Mouse (Mus musculus) adrenal gland, adult 18-20 months (tissue): Measurements from ENCODE around the gene Lrrc4. TPM values are rescaled to one million over a fixed set of nuclear protein-coding genes. Genes with fewer than 3 reads are reported as not detected.

Experiments
- DNase-seq, 2 experiments: peaks; one replicate each; pipeline ENCODE4 v3.0.0; 2021 to 2022; ENCODE audit warnings: low spot score in 2 of 2
- total RNA-seq, 2 experiments: library from RNA; stranded (reverse); gene quantifications; 1 replicate in 1 of 2; 2 replicates in 1 of 2; pipeline ENCODE4 v1.2.3; 2021

Lrrc4 gene
- total RNA-seq, 2 experiments from 2014 or later, result 10.2 to 12.0 TPM

DNA sequence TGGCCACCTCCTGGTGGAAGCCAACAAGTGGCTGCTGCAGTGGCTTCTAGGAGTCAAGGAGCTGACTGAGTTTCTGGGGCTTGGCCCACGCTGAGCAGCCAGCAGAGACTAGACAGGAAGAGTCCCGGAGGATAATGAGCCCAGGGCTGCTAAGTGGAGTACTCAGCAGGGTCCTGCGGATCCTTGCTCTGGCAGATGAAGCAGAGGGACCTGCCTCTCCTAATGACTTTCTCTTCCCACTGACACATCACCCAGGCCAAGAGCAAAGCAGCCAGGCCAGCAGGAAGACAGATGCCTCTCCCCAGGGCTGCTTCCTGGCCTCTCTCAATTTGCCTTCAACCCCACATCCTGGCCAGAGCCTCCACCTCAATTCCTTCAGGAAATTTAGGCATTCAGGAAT, 23.9 kb upstream of the Lrrc4 start:
- no peak for DNase-seq

DNA sequence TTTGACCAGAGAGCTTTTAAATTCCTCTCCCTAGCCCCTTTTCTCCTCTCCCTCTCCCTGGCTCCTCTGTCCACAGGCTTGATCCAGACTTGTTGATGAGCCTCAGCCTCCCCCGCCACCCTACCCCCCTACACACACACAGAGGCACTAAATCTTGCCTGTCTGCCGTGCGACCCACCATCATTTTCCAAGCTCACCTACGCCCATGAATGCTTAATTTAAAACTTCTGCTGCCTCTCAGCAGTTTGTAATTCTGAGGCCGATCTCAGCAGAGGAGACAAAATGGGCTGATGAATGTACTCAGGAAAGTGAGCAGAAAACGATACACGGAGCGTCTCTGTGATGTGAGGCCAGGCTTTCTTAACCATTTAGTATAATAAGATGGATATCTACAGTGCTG, 23.1 kb upstream of the Lrrc4 start:
- no peak for DNase-seq

DNA sequence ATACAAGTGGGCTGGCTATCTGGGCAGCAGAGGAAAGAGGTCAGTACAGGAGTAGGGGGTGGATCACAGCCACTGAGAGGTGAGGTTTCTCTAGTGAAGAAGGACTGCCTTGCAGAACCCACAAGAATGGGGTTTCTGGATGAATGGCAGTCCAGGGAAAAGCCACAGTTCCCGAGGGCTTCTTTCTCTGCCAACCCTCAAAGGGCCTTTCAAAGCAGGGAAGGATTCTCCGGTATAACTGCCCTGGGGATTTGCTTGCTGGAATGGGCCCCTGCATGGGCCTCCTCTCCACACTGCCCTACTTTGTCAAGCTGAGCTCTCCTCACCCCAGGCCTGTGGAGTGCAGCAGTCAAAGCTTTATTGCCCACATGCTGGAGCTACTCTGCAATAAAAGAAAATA, 22.1 kb upstream of the Lrrc4 start:
- no peak for DNase-seq

DNA sequence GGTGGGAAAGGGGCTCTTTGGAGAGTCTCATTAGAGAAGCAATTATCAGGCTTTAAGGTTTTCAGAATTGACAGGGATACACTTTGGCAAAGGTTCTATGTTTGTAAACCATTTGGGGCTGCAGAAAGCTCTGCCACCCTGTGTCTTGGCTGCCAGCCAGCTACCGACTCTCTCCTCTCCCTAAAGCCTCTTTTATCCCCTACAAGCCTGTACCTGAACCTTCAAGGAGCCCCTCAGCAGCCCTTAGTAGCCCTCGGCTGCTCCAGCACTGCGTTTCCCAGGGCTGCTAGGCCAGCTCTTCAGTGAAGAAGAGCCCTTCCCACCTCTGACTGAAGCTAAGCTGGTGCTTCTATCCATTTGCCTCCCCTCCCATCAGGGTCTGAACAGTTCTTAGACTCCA, 21.6 kb upstream of the Lrrc4 start:
- DNase-seq, result no peak

DNA sequence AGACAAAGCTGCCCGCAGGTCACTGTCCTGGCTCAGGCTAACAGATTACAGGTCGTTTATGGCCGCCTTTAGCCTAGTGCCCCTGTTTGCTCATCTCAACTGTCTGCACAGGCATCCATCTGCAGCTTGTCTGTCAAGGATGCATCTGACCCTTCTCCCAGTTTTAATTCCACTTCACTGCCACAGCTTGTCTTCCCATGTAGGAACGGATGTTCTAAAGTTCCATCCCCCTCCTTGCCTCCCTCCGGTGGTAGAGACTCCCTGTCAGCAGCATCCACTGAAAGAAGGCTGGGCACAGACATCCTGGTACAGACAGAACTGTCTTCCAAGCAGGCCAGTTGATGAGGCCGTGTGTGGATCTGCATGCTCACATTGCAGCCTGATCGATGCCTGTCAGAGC, 20.8 kb upstream of the Lrrc4 start:
- no peak for DNase-seq

DNA sequence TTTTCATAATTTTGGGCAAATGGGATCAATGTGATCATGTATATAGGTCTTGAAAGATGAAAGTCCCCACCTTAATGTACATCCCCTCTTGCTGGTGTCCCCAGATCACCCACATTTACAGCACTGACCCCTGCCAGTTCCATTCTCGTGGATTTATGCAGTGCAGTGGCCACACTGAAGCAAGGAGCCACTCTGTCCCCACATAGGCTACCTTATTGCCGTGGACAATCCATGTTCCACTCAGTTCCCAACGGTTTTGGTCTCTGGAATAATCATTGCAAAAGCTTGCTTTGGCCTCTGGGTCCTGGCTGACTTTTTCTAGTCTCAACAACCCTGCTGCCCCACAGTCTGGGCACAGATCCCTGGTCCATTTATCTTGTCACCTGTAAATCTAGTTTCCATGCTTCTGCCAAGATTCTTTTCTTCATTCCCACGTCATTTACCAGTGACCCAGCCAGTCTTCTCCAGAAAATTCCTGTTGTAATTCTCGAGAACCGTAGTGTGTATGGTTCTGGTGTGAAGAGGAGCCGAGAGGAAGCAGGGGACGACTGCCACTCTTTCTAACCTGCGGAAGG, 18.9 kb upstream of the Lrrc4 start:
- no peak for DNase-seq

DNA sequence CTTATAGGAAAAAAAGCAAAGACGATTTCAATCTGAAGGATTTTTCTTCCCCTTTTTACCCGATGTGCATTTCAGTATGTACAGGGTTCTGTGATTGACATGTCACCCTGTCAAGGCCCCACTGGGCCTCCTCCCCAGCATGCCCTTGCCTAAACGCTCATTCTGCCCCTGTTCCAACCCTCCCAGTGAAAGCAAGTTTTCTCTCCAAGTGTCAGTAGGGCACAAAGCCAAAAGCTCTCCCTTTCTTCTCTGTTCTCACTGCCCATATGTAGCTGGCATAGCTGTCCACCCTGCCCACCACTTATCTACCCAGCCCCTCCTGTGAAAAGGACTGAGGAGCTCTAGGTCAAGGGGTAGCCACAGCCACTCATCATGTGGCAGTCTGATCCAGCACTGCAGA, 17.8 kb upstream of the Lrrc4 start:
- DNase-seq, result no peak

DNA sequence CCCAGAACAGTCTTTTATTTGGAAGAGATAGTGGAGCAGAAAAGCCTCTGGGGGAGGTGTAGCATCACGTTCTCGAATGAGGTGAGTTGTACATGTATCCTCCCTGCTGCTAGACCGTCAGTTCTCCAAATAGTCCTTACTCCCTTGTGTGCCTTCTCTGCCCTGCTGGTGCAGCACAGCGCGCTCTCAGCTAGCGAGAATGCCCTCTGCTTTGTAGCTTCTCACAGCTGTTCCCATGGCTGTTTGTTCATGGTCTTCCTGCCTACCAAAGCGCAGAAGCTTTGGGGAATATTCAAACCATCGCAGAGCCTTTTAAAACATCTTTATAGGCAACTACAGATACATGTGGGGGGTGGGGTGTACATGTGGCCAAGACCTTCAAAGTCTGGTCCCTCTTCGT, 17.3 kb upstream of the Lrrc4 start:
- no peak for DNase-seq

DNA sequence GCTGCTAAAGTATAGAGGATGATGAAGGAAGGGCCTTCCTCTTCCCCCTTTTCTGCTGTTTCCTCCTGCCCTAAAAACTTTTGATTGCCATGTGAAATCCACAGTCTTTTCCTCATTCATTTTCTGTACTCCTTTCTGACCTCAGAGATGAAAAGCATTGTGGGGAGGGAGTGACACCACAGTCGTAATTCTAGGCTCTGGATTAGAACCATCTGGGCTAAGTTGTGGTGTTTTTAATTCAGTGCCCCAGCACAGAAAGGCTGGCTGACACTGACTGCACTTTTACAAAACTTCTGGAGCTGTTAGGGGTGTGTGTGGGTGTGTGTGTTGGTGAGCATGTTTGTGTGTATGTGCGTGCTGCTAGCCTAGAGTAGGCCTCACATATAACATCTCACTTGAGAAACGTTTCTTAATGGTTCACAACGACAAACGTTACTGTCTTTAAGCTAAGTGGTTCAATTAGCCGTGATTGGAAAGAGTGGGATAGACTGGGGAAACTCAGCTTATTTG, 16.8 kb upstream of the Lrrc4 start:
- no peak for DNase-seq

DNA sequence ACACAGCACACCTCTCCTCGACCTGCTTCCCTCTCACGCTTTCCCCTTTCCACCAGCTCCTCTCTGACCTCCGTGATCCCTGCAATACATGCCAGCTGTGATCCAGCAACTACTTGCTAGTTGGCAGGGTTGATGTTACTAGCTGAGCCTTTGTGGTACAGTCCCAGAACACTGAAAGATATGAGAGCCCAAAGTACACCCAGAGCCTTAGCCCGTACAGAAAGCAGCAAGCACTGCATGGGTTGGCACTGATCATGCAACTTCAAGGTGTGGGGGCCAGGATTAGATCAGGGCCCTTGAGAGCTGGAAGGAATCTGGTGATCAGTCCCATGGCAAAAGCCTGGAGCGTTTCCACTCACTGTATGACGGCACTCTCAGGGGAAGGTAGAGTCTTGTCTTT, 16.1 kb upstream of the Lrrc4 start:
- DNase-seq, result no peak

DNA sequence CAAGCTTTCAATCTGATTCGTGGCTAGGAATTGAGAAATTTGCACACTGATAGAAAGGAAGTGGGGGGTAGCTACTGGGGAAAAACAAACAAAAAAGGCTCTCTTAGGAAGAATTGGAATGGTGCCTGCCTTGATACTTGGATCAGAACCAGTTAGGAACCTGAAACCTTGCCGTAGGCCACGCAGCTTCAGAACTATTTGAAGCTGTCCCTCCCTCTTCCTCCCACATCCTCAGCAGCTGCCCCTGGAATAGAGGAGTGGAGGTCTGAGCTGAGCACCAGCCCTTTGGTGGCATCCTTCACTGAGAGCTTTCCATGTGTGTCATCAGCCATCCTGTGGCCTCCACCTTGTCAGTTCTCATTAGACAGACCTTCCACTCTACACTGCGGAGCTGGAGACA, 14.1 kb upstream of the Lrrc4 start:
- DNase-seq, result no peak

DNA sequence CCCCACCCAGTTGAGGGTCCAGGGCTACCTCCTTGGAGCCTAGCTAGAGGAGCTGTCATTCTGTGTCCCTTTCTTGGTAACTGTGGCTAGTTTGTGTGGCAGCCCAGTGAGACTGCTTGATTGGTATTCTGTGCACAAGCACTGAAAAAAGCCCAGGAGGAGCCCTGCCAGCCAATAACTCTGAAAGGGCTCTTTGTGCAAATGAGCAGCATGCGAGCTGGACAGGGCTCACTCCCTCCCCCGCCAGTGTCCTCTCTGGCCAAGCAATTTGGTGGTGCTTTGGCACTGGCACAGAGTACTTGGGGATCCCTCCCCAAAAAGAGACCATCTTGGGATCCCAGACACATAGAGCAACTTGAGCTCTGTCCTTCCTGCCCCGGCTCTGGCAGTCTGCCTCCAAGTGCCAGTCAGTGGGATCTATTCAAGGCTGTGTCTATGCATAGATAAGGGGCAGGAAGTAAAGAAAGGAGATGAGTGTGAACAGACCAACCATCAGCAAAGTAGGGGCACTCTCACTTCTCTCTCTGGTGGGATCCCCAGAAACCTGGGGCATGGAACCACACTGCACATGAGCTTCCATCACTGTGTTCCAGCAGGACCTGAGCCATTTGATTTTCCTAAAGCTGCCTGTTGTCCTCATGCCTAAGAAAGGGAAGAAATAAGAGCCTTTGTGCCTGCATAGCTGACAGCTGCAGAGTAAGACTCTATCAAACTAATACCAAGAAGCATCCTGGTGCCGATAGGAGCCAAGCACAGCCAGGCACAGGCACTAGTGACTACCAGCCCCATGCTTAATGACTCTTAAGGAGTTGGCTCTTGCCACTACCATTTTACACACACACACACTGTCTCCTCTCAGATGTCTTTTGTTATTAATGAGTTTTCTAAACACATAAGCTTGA, 11.1 kb upstream of the Lrrc4 start:
- no peak for DNase-seq

DNA sequence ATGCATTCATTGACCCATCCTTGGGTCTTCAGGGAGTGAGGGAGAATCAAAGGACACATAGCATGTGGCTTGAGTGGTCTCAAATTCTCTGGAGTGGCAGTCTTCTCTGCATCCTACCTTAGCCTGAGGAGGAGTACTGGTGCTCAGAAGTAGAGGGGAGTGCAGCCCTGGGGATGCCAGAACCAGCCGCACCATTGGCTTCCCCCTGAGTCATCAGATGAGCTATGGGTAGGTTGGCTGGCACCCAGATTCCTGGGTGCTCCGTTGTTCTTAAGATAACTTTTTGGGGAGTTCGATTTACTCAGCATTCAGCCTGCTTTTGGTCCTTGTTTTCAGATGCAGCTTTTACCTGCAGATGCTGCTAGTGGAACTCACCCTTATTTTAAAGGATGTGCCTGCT, 10.0 kb upstream of the Lrrc4 start:
- no peak for DNase-seq

DNA sequence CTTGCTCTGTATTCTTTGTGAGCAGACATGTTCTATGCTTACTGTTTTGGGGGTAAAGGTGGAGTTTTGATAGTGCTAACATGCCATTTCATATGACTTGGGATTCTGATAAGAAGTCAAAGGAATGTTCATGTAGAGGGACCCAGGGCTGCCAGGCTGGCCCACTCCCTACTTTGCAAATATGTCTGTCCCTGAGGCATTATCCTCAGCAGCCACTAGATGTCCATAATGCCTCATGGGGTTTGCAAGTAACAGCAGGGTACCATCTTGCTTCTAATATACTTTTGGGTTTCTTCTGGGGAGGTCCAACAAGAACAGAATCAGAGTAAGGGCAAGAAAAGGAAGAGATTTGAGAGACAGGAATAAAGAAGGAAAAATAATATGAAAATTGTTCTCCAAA, 5.1 kb upstream of the Lrrc4 start:
- no peak for DNase-seq

DNA sequence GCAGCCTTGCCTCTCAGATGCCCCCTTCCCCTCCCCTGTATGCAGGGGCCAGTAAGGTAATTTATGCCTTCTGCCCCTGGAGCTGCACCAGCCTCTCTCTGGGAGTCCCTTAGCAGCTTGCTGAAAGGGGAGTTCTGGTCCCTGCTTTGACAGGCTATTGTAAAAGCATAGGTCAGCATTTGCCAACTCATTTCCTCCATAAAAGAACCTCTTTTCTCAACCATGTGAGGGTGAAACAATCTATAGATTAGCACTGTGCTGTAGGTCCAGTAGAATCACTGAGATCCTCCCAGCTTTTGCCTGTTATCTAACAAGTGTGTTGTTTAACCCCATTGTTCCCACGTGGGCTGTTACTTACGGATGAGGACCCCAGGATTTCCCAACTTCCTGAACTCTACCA, 2.5 kb upstream of the Lrrc4 start:
- no peak for DNase-seq

DNA sequence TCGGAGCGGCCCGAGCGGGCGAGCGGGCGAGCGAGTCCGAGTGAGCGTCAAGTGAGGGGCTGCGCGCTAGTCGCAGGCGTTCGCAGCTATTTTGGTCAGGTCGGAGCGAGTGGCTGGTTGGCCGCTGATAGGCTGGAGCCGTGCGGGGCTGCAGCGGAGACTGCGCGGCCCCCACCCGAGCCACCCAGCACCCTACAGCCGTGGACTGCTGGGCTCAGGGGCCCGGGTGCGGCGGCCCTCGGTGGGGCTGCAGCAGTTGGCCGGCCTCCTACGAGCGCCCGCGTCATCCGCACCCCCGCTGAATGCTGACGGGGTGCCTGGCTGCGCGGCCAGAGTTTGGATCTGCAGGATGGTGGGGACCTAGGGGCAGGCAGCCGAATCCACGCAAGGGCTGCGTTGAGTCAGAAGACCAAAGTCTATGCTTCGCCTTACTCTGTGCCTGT, 1.9 kb upstream of the Lrrc4 start:
- DNase-seq, result peak; percentile 48 to 52

DNA sequence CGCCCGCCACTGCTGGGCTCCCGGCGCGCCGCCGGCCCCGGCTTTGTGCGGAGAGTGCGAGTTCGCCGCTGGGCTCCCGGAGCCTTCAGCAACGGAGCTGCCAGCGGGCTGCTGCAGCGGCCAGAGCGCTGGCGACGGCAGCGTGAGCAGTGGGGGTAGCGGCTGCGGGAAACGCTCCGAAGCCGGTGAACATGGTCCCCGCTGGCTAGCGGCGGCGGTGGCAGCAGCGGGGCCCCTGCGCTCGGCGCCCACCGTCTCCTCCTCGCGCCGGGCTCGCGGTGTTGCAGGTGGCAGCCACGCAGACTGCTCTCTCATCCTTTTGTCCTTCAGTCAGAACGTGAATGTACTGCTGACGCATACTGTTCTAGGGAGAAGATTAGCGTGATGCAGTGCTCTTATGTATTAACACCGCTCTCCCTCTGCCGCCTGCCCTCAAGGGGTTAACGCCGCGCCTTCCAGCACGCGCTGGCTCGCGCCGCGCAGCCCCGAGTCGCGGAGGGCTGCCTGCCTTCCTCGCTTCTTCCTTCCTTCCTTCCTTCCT, 1.3 kb upstream of the Lrrc4 start:
- DNase-seq, result peak; percentile 39 to 54

DNA sequence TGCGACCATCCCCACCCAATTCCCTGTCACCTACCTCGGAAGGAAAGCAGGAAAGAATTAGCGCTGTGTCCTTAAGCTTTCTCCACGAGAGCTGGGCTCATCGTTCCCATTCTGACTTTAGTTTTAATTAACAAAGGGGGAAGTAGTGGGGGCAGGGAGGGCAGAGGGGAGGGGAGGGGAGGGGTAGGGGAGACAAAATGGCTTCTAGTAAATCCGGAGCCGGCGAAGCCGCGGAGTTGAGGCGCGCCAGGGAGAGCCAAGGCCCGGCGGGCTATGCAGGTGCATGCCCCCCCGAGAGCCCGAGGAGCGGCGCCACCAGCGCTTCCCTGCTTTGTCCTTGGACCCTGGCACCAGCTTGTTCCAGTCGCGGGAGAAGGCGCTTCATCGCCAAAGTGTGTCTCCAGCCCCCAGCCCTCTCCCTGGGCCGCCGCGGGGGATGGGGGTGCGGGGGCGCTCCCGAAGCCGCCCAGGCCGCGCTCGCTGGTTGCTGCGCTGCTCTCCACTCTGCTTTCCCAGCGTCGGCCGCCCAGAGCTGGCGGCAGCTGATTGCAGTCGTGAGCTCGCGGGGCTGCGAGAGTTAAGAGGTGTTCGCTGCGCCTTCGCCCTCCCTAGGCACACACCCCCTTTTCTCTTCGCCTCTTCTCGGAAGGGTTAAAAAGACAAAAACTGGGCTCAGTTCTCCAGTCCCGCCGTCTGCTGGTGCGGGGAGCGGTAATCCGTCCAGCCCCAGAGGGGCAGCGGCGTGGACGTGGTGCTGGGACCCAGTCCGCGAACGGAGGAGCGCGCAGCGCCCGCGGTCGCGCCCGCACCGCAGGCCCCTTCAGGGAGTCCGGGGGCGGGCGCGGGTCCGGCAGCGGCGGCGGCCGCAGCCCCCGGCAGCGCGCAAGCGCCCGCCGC, 555 bp upstream of the Lrrc4 start:
- DNase-seq, result peak; percentile 43 to 51

DNA sequence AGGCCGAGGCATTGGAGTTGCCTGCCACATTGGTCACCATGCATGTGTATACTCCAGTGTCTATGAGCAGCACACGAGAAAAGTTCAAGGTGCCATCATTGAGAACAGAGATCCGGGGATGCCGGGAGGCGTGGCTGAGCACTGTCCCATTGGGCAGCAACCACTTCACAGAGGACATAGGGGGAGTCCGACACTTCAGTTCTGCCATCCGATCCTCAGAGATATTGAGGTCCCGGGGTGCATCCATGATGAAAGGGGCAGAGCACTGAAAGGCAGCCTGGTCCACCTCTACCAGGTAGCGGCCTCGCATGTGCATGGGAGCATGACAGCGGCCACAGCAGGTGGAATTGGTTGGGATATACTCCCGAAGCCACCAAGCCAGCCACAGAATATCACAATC, 1.2 kb downstream of the Lrrc4 start:
- DNase-seq, result no peak

DNA sequence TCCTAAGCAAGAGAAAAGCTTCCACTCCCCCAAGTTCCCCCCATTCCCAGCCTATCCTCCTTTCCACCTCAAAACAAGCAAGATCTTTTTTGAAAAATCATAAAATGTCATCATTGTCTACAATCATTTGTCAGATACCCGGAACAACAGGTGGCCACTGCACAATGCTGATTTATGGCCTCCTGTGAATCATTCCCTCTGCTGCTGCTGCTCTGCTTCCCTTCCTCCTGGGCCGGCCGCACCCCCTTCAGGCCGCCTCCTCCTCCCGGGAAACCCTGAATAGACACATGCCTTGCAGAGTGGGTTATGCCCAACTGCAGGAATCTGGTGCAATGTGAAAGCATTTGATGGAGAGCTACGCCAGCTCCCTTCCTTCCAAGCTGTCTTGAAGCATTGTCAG, 3.0 kb downstream of the Lrrc4 start:
- DNase-seq, result peak; percentile 37 to 46

DNA sequence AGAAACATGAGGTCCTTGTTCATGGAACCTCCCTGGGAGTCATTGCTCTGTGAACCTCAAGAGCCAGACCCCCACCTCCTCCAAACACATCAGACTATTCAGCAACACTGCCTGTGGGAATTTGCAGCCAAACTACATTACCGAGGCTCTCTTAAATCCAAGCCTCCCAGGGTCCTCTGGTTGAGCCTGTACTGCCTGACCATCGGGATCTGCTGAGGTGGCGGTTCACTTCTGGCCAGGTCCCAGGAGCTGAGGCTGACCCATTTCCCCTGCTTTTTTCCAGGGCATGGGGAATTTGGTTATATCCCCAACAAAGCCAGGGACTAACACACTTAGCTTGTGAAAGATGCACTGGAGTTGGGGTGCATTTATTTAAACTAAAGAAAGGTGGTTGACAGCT, 4.0 kb downstream of the Lrrc4 start:
- DNase-seq, result no peak
